Mouse (Mus musculus) neural tube, embryonic 13.5 days (tissue): ENCODE data around the gene Wdr83. TPM values are rescaled to one million over a fixed set of nuclear protein-coding genes. Genes with fewer than 3 reads are reported as not detected.
"Not testable (repeated sequence)": the region's sequence is repeated elsewhere in the genome, so short reads cannot be mapped to it uniquely, and the experiment has no call there.

Experiments used
- ATAC-seq: fragments of 200-750 bp; cut with Nextera tagmentation; 2 replicates; pipeline ENCODE4 v1.8.0; 2017; ENCODE audit warnings: low read depth, mild to moderate bottlenecking, moderate TSS enrichment, moderate library complexity
- H3K27ac ChIP-seq: fragments of 300-500 bp; sonication (generic); replicated peaks from 2 replicates; pipeline ENCODE4 v1.5.1; 2015; ENCODE audit warnings: moderate library complexity, mild to moderate bottlenecking, inconsistent platforms
- H3K27me3 ChIP-seq: fragments of 300-500 bp; sonication (generic); 2 replicates; pipeline ENCODE4 v1.6.1; 2015; ENCODE audit warnings: mild to moderate bottlenecking, inconsistent platforms
- H3K36me3 ChIP-seq: fragments of 300-500 bp; sonication (generic); 2 replicates; pipeline ENCODE4 v1.6.1; 2015; ENCODE audit warnings: mild to moderate bottlenecking, inconsistent platforms
- H3K4me1 ChIP-seq: fragments of 300-500 bp; sonication (generic); replicated peaks from 2 replicates; pipeline ENCODE4 v1.6.1; 2015; ENCODE audit warnings: inconsistent platforms
- H3K4me2 ChIP-seq: fragments of 300-500 bp; sonication (generic); 2 replicates; pipeline ENCODE4 v1.6.1; 2015; ENCODE audit warnings: inconsistent platforms, mild to moderate bottlenecking, moderate library complexity
- H3K4me3 ChIP-seq: fragments of 300-500 bp; sonication (generic); 2 replicates; pipeline ENCODE4 v1.5.1; 2015; ENCODE audit warnings: mild to moderate bottlenecking, inconsistent platforms
- H3K9ac ChIP-seq: fragments of 300-500 bp; sonication (generic); 2 replicates; pipeline ENCODE4 v1.6.1; 2015; ENCODE audit warnings: moderate library complexity, mild to moderate bottlenecking, inconsistent platforms
- H3K9me3 ChIP-seq: fragments of 300-500 bp; sonication (generic); 2 replicates; pipeline ENCODE4 v1.6.1; 2016; ENCODE audit warnings: inconsistent platforms
- WGBS: fragments of 180-500 bp; shearing (Covaris S2); methylation state at CpG from one replicate; pipeline ENCODE4 v1.1.7; 2015; 5-methylcytosine and 5-hydroxymethylcytosine counted together
- polyA plus RNA-seq: library from polyadenylated mRNA; unstranded; fragments of >200 nt; fragmentation: Nextera tagmentation; extraction: Ambion mirVana; gene quantifications from 2 replicates; pipeline ENCODE4 v1.2.1, GENCODE M21; 2015

Wdr83 gene
- polyA plus RNA-seq, 1 experiment from 2014 or later, result 56.5 TPM

- Histone ChIP-seq H3K4me2 (no peak overlapping the region), H3K9me3 (no peaks in the 10 kb centered on the region), H3K36me3 (peaks cover 58% of the 10 kb centered on the region), H3K4me3 (no peak overlapping the region), H3K9ac (no peak overlapping the region), H3K4me1 (no peaks in the 10 kb centered on the region), H3K27ac (no peak overlapping the region), H3K27me3 (no peaks in the 10 kb centered on the region)
- no peak for ATAC-seq
- 91% methylated on average over 13 of the region's 13 CpGs for WGBS
Observed at GRCm38 (mm10) chr8:85095051-85095450, 13.9 kb upstream of the Wdr83 start.

GRCm38 (mm10) chr8:85091526-85092090, 10.5 kb upstream of the Wdr83 start:
- Histone ChIP-seq H3K9me3 (no peaks in the 10 kb centered on the region), H3K4me2 (no peak overlapping the region), H3K27ac (no peak overlapping the region), H3K9ac (no peak overlapping the region), H3K36me3 (peaks cover 59% of the 10 kb centered on the region), H3K4me3 (no peak overlapping the region), H3K4me1 (no peaks in the 10 kb centered on the region), H3K27me3 (no peaks in the 10 kb centered on the region)
- ATAC-seq, result no peak
- WGBS, result 32% methylated on average over 21 of the region's 21 CpGs

- Histone ChIP-seq H3K4me1 (no peaks in the 10 kb centered on the region), H3K9me3 (no peaks in the 10 kb centered on the region), H3K9ac (no peak overlapping the region), H3K27me3 (no peaks in the 10 kb centered on the region), H3K4me2 (no peak overlapping the region), H3K27ac (no peak overlapping the region), H3K36me3 (peaks cover 53% of the 10 kb centered on the region), H3K4me3 (no peak overlapping the region)
- ATAC-seq, result no peak
- 91% methylated on average over 11 of the region's 11 CpGs for WGBS
Observed at GRCm38 (mm10) chr8:85090856-85091255, 9.8 kb upstream of the Wdr83 start.

- H3K36me3 ChIP-seq, result peaks cover 42% of the 10 kb centered on the region
- no peak overlapping the region for H3K4me3 ChIP-seq
- no peaks in the 10 kb centered on the region for H3K27me3 ChIP-seq
- peaks cover 6% of the 10 kb centered on the region for H3K4me1 ChIP-seq
- H3K4me2 ChIP-seq, result no peak overlapping the region
- H3K27ac ChIP-seq, result no peak overlapping the region
- no peaks in the 10 kb centered on the region for H3K9me3 ChIP-seq
- no peak for ATAC-seq
- WGBS, result 83% methylated on average over 2 of the region's 2 CpGs
- no peak overlapping the region for H3K9ac ChIP-seq
Observed at GRCm38 (mm10) chr8:85088771-85089170, 7.7 kb upstream of the Wdr83 start.

GRCm38 (mm10) chr8:85086238-85086637, 5.1 kb upstream of the Wdr83 start:
- no peak for ATAC-seq
- Histone ChIP-seq H3K4me1 (peaks cover 30% of the 10 kb centered on the region), H3K36me3 (peaks cover 36% of the 10 kb centered on the region), H3K4me2 (no peak overlapping the region), H3K9me3 (no peaks in the 10 kb centered on the region), H3K4me3 (no peak overlapping the region), H3K9ac (no peak overlapping the region), H3K27ac (no peak overlapping the region), H3K27me3 (no peaks in the 10 kb centered on the region)
- 81% methylated on average over 3 of the region's 3 CpGs for WGBS

GRCm38 (mm10) chr8:85084633-85085032, 3.5 kb upstream of the Wdr83 start:
- Histone ChIP-seq H3K27ac (no peak overlapping the region), H3K4me1 (peaks cover 38% of the 10 kb centered on the region), H3K9me3 (no peaks in the 10 kb centered on the region), H3K4me2 (0 out of 2 replicates have a peak overlapping the region, but pooled peaks have one; percentile 5), H3K27me3 (no peaks in the 10 kb centered on the region), H3K4me3 (no peak overlapping the region), H3K36me3 (peaks cover 36% of the 10 kb centered on the region), H3K9ac (no peak overlapping the region; the same call in 1 of the 2 replicates)
- WGBS, result 90% methylated on average over 8 of the region's 8 CpGs
- ATAC-seq, result no peak

- no peaks in the 10 kb centered on the region for H3K9me3 ChIP-seq
- H3K36me3 ChIP-seq, result peaks cover 33% of the 10 kb centered on the region
- WGBS, result under 1% methylated on average over 30 of the region's 30 CpGs
- no peak within 1 kb of the TSS for H3K27ac ChIP-seq
- ATAC-seq, result peak; percentile 75
- H3K27me3 ChIP-seq, result no peaks in the 10 kb centered on the region
- H3K9ac ChIP-seq, result peak within 1 kb of the TSS; percentile 83
- peaks cover 47% of the 10 kb centered on the region for H3K4me1 ChIP-seq
- H3K4me3 ChIP-seq, result peak within 1 kb of the TSS; percentile 63
- peak within 1 kb of the TSS; percentile 89 for H3K4me2 ChIP-seq
Observed at GRCm38 (mm10) chr8:85083108-85083813, 2.2 kb upstream of the Wdr83 start, which contains the start of gene Man2b1. Gene Man2b1, plus strand, starts transcription at chr8:85083270.

GRCm38 (mm10) chr8:85082169-85082568, 1.1 kb upstream of the Wdr83 start:
- not testable (repeated sequence) for H3K27me3 ChIP-seq, ATAC-seq, H3K4me3 ChIP-seq, H3K9ac ChIP-seq, H3K9me3 ChIP-seq, H3K4me2 ChIP-seq, H3K27ac ChIP-seq
- WGBS, result 92% methylated on average over 4 of the region's 4 CpGs
- Histone ChIP-seq H3K4me1 (peaks cover 47% of the 10 kb centered on the region), H3K36me3 (peaks cover 30% of the 10 kb centered on the region)

GRCm38 (mm10) chr8:85080532-85081215, 432 bp downstream of the Wdr83 start, which contains the start of gene Wdr83os:
Gene Wdr83os, plus strand, starts transcription at chr8:85080740.
- peak; percentile 25; the same call in 1 of the 2 replicates for ATAC-seq
- peak within 1 kb of the TSS; percentile 94 for H3K4me2 ChIP-seq
- H3K27ac ChIP-seq, result peak within 1 kb of the TSS; percentile 54
- under 1% methylated on average over 30 of the region's 30 CpGs for WGBS
- H3K9me3 ChIP-seq, result no peaks in the 10 kb centered on the region
- no peaks in the 10 kb centered on the region for H3K27me3 ChIP-seq
- peaks cover 47% of the 10 kb centered on the region for H3K4me1 ChIP-seq
- H3K9ac ChIP-seq, result peak within 1 kb of the TSS; percentile 93
- peak within 1 kb of the TSS; percentile 92 for H3K4me3 ChIP-seq
- H3K36me3 ChIP-seq, result peaks cover 35% of the 10 kb centered on the region

GRCm38 (mm10) chr8:85080214-85080531, 933 bp downstream of the Wdr83 start:
- Histone ChIP-seq H3K4me1 (peaks cover 47% of the 10 kb centered on the region), H3K27me3 (no peaks in the 10 kb centered on the region), H3K4me3 (peak overlapping the region; percentile 92), H3K9me3 (no peaks in the 10 kb centered on the region), H3K9ac (peak overlapping the region; percentile 93), H3K4me2 (peak overlapping the region; percentile 94), H3K27ac (peak overlapping the region; percentile 54), H3K36me3 (peaks cover 35% of the 10 kb centered on the region)
- no peak for ATAC-seq
- 1% methylated on average over 25 of the region's 25 CpGs for WGBS

GRCm38 (mm10) chr8:85076993-85077392, 4.1 kb downstream of the Wdr83 start:
- Histone ChIP-seq H3K4me2 (no peak overlapping the region), H3K27me3 (no peaks in the 10 kb centered on the region), H3K4me1 (peaks cover 41% of the 10 kb centered on the region), H3K36me3 (peaks cover 51% of the 10 kb centered on the region), H3K4me3 (no peak overlapping the region), H3K9ac (peak overlapping the region; percentile 17; the same call in 1 of the 2 replicates), H3K9me3 (no peaks in the 10 kb centered on the region), H3K27ac (no peak overlapping the region)
- 0% methylated on average over 2 of the region's 2 CpGs for WGBS
- ATAC-seq, result no peak

GRCm38 (mm10) chr8:85076001-85076400, 5.1 kb downstream of the Wdr83 start:
- no peak overlapping the region for H3K9ac ChIP-seq
- H3K9me3 ChIP-seq, result no peaks in the 10 kb centered on the region
- WGBS, result 81% methylated on average over 9 of the region's 9 CpGs
- H3K36me3 ChIP-seq, result peaks cover 51% of the 10 kb centered on the region
- H3K27me3 ChIP-seq, result no peaks in the 10 kb centered on the region
- ATAC-seq, result no peak
- H3K4me1 ChIP-seq, result peaks cover 35% of the 10 kb centered on the region
- H3K4me2 ChIP-seq, result no peak overlapping the region
- no peak overlapping the region for H3K27ac ChIP-seq
- H3K4me3 ChIP-seq, result no peak overlapping the region
